Mouse (Mus musculus): Measurements from ENCODE around the gene Mri1. TPM values are rescaled to one million over a fixed set of nuclear protein-coding genes. Genes with fewer than 3 reads are reported as not detected.

Gene Mri1
- polyA plus RNA-seq, 1 experiment from 2014 or later = 73.7 TPM

DNA sequence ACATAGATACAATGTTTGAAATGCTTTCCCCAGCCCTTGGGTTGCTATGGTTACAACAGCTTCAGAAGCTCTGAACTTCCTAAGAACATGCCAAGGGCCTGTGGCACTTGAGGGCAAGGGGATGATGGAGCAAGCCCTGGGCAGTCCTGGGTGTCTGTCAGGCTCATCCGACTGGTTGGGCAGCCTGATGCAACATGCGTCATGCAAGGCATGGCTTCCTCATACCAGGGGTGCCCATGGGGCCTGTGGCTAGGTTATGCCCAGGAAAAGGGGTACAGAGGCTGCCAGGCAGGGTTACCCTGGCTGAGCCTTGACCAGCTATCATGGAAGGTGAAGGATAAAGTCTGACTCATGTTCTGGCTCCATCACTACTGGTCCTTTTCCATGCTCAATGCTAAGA is 24.1 kb downstream of the Mri1 start:
- H3K27ac ChIP-seq (ENCODE audit: low read length) = no peak overlapping the region
- ATAC-seq (ENCODE audit: insufficient number of reproducible peaks, insufficient read depth, low FRiP score, low read depth) = no peak
- no peaks in the 10 kb centered on the region for H3K27me3 ChIP-seq (ENCODE audit: control insufficient read depth, insufficient read depth, low read length)
- no peak overlapping the region for H3K9ac ChIP-seq (replicated peaks; ENCODE audit: low read depth, low read length)
- H3K4me3 ChIP-seq (ENCODE audit: low read depth, low read length) = no peak overlapping the region
- H3K36me3 ChIP-seq (ENCODE audit: control insufficient read depth, insufficient read depth, low read length) = peaks cover 27% of the 10 kb centered on the region
- H3K4me2 ChIP-seq (replicated peaks; ENCODE audit: low read depth, low read length) = no peak overlapping the region
- no peaks in the 10 kb centered on the region for H3K9me3 ChIP-seq (ENCODE audit: control insufficient read depth, low read depth, low read length)
- 85% methylated on average over 2 of the region's 2 CpGs for WGBS
- peaks cover 16% of the 10 kb centered on the region; the same call in 1 of the 2 replicates for H3K4me1 ChIP-seq (ENCODE audit: control insufficient read depth, insufficient read depth, low read length)

DNA sequence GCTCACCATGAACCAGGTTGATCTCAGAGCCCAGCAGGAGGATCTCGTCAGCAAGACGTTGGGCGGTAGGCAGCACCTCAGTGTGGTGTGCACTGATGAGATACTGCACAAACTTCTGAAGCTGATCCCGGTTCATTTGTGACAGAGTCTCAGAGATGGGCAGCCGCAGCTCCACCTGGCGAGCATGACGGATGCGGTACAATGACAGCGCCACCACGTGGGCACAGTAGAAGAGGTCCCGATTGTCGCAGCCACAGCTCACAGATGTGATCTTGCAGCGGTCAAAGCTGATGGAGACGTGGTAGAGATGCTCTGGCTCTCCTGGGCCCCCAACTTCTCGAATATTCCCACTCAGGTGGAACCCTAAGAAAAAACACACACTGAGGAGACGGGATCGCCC is 26.4 kb downstream of the Mri1 start:
- Histone ChIP-seq H3K9ac (replicated peaks; ENCODE audit: low read depth, low read length) (no peak overlapping the region), H3K9me3 (ENCODE audit: control insufficient read depth, low read depth, low read length) (no peaks in the 10 kb centered on the region), H3K4me2 (replicated peaks; ENCODE audit: low read depth, low read length) (no peak overlapping the region), H3K27ac (ENCODE audit: low read length) (no peak overlapping the region), H3K4me3 (ENCODE audit: low read depth, low read length) (no peak overlapping the region), H3K4me1 (ENCODE audit: control insufficient read depth, insufficient read depth, low read length) (peaks cover 5% of the 10 kb centered on the region; the same call in 1 of the 2 replicates), H3K27me3 (ENCODE audit: control insufficient read depth, insufficient read depth, low read length) (no peaks in the 10 kb centered on the region), H3K36me3 (ENCODE audit: control insufficient read depth, insufficient read depth, low read length) (peaks cover 50% of the 10 kb centered on the region)
- ATAC-seq (ENCODE audit: insufficient number of reproducible peaks, insufficient read depth, low FRiP score, low read depth) = no peak
- 84% methylated on average over 17 of the region's 17 CpGs for WGBS

DNA sequence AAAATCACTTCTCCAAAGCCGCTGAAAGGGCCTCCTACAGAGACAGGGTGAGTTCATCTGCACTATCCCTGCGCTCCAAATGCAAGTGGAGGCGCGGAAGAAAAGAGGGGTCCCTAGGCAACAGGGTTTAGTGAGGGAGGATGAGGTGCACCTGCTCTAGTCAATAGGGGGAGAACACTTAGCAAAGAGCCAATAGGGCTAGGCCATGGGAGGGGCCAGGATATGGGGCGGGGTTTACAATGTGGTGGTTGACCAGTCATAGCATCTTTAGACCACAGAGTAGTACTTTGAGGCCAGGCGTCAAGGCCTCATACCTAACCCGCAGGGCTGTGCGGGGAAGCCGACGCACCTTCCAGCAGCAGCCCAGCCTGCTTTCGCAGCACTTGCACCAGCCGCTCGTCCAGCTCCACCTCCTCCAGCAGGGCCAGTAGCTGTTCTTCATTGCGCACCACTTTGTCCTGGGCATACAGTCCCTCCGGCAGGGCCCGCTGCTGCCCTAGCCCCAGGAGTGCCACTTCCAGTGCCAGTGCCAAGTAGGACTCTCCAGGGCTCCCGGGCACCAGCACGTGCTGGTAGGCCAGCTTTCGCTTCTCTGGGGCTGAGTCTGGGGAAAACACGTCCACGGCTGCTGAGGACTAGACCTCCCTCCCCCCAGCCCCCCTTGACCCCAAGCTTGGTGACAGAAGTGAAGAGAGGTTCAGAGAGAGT is 33.6 kb downstream of the Mri1 start:
- Histone ChIP-seq H3K36me3 (ENCODE audit: control insufficient read depth, insufficient read depth, low read length) (peaks cover 83% of the 10 kb centered on the region), H3K9me3 (ENCODE audit: control insufficient read depth, low read depth, low read length) (no peaks in the 10 kb centered on the region), H3K4me2 (replicated peaks; ENCODE audit: low read depth, low read length) (no peak overlapping the region), H3K27ac (ENCODE audit: low read length) (no peak overlapping the region), H3K4me1 (ENCODE audit: control insufficient read depth, insufficient read depth, low read length) (no peaks in the 10 kb centered on the region), H3K4me3 (ENCODE audit: low read depth, low read length) (no peak overlapping the region), H3K9ac (replicated peaks; ENCODE audit: low read depth, low read length) (no peak overlapping the region), H3K27me3 (ENCODE audit: control insufficient read depth, insufficient read depth, low read length) (no peaks in the 10 kb centered on the region)
- WGBS = 85% methylated on average over 21 of the region's 21 CpGs
- ATAC-seq (ENCODE audit: insufficient number of reproducible peaks, insufficient read depth, low FRiP score, low read depth) = no peak

DNA sequence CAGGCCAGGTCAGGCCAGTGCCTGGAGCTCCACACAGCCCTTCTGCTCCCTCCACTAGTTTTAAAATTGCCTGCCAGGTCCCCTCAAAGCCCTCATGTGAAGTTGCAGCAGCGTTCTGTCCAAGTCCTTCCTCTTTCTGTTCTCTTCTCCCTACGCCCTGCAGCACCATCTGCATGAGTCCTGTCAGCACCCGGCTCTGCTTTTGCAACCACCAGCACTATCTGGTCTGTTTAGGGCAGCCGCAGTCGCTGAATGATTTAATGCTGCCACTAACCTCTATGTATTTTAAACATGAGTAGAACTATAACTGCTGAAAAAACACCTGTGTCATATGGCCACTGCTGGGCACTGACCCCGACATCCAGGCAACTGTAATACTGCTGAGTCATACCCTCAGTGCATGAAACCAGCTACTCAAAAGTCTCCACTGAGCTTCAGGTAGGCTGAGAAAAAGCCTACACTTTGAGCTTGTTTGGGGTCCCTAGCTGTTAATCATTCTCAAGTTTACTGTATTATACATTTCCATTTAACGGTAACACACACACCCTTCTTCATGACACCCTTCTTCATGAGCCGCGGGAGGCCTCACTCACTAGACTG is 34.5 kb downstream of the Mri1 start:
- WGBS = 91% methylated on average over 9 of the region's 9 CpGs
- no peak overlapping the region for H3K27ac ChIP-seq (ENCODE audit: low read length)
- no peaks in the 10 kb centered on the region for H3K9me3 ChIP-seq (ENCODE audit: control insufficient read depth, low read depth, low read length)
- H3K4me3 ChIP-seq (ENCODE audit: low read depth, low read length) = no peak overlapping the region
- ATAC-seq (ENCODE audit: insufficient number of reproducible peaks, insufficient read depth, low FRiP score, low read depth) = no peak
- no peaks in the 10 kb centered on the region for H3K4me1 ChIP-seq (ENCODE audit: control insufficient read depth, insufficient read depth, low read length)
- H3K9ac ChIP-seq (replicated peaks; ENCODE audit: low read depth, low read length) = no peak overlapping the region
- H3K27me3 ChIP-seq (ENCODE audit: control insufficient read depth, insufficient read depth, low read length) = no peaks in the 10 kb centered on the region
- peaks cover 83% of the 10 kb centered on the region for H3K36me3 ChIP-seq (ENCODE audit: control insufficient read depth, insufficient read depth, low read length)
- no peak overlapping the region for H3K4me2 ChIP-seq (replicated peaks; ENCODE audit: low read depth, low read length)

DNA sequence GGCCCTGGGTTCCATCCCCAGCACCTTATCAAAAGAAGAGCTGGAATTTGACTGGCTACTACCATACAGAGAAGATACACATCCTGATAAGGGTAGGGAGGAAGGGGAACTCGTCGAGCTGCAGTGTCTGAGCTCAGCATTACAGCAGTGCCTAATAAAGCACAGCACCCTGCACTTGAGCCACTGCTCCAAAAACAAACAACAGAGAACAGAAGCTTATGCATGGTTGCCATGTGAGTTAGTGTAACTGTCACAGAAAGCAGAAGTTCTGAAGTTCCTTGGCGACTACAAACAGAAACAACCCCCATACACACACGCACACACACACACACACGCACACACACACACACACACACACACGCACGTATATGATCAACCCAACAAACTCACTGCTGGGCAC is 37.0 kb downstream of the Mri1 start:
- Histone ChIP-seq H3K9ac (replicated peaks; ENCODE audit: low read depth, low read length) (no peak overlapping the region), H3K4me2 (replicated peaks; ENCODE audit: low read depth, low read length) (no peak overlapping the region), H3K36me3 (ENCODE audit: control insufficient read depth, insufficient read depth, low read length) (peaks cover 80% of the 10 kb centered on the region), H3K9me3 (ENCODE audit: control insufficient read depth, low read depth, low read length) (no peaks in the 10 kb centered on the region), H3K4me1 (ENCODE audit: control insufficient read depth, insufficient read depth, low read length) (no peaks in the 10 kb centered on the region), H3K27ac (ENCODE audit: low read length) (no peak overlapping the region), H3K27me3 (ENCODE audit: control insufficient read depth, insufficient read depth, low read length) (no peaks in the 10 kb centered on the region), H3K4me3 (ENCODE audit: low read depth, low read length) (no peak overlapping the region)
- 83% methylated on average over 7 of the region's 7 CpGs for WGBS
- ATAC-seq (ENCODE audit: insufficient number of reproducible peaks, insufficient read depth, low FRiP score, low read depth) = no peak

DNA sequence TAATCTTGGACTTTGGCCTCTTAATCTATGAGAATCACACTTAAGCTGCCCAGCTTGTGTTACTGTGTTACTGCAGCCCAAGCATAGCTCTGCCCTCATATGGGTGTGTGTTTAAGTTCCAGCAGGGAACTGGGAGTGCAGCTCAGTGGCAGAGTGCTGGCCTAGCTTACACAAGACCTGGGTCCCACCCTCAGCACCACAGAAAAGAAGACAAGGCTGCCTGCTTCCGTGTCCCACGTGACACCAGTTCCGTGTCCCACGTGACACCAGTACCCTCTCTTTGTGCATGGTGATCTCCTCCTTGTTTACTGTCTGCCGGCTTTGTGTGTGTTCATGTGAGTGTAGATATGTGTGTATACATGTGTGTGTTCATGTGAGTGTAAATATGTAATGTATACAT is 39.0 kb downstream of the Mri1 start:
- WGBS = 90% methylated on average over 5 of the region's 5 CpGs
- H3K4me1 ChIP-seq (ENCODE audit: control insufficient read depth, insufficient read depth, low read length) = no peaks in the 10 kb centered on the region
- no peak overlapping the region for H3K4me2 ChIP-seq (replicated peaks; ENCODE audit: low read depth, low read length)
- ATAC-seq (ENCODE audit: insufficient number of reproducible peaks, insufficient read depth, low FRiP score, low read depth) = no peak
- no peaks in the 10 kb centered on the region for H3K27me3 ChIP-seq (ENCODE audit: control insufficient read depth, insufficient read depth, low read length)
- H3K9me3 ChIP-seq (ENCODE audit: control insufficient read depth, low read depth, low read length) = no peaks in the 10 kb centered on the region
- H3K4me3 ChIP-seq (ENCODE audit: low read depth, low read length) = no peak overlapping the region
- H3K36me3 ChIP-seq (ENCODE audit: control insufficient read depth, insufficient read depth, low read length) = peaks cover 73% of the 10 kb centered on the region
- no peak overlapping the region for H3K9ac ChIP-seq (replicated peaks; ENCODE audit: low read depth, low read length)
- H3K27ac ChIP-seq (ENCODE audit: low read length) = no peak overlapping the region

DNA sequence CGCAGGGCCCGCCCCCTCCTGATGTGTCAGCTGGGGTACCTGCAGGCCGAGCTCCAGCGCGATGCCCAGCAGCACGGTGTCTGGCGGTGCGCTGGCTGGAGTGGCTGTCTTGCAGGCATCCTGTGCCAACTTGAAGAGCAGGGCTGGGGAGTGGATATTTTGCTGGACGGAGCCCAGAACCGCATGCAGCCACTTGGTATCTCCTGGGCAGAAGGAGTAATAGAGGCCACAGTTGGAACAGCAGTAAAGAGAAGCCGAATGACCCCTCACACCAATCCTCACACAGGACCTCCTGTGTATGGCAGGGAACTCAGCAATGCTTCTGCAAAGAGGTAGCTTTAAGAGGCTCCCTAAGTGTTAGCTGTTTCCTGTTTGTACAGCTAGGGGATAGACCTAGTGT is 39.9 kb downstream of the Mri1 start:
- H3K9me3 ChIP-seq (ENCODE audit: control insufficient read depth, low read depth, low read length) = no peaks in the 10 kb centered on the region
- ATAC-seq (ENCODE audit: insufficient number of reproducible peaks, insufficient read depth, low FRiP score, low read depth) = no peak
- no peaks in the 10 kb centered on the region for H3K4me1 ChIP-seq (ENCODE audit: control insufficient read depth, insufficient read depth, low read length)
- H3K4me3 ChIP-seq (ENCODE audit: low read depth, low read length) = no peak overlapping the region
- H3K27ac ChIP-seq (ENCODE audit: low read length) = no peak overlapping the region
- H3K27me3 ChIP-seq (ENCODE audit: control insufficient read depth, insufficient read depth, low read length) = no peaks in the 10 kb centered on the region
- peaks cover 73% of the 10 kb centered on the region for H3K36me3 ChIP-seq (ENCODE audit: control insufficient read depth, insufficient read depth, low read length)
- H3K9ac ChIP-seq (replicated peaks; ENCODE audit: low read depth, low read length) = no peak overlapping the region
- no peak overlapping the region for H3K4me2 ChIP-seq (replicated peaks; ENCODE audit: low read depth, low read length)
- WGBS = 94% methylated on average over 11 of the region's 11 CpGs

DNA sequence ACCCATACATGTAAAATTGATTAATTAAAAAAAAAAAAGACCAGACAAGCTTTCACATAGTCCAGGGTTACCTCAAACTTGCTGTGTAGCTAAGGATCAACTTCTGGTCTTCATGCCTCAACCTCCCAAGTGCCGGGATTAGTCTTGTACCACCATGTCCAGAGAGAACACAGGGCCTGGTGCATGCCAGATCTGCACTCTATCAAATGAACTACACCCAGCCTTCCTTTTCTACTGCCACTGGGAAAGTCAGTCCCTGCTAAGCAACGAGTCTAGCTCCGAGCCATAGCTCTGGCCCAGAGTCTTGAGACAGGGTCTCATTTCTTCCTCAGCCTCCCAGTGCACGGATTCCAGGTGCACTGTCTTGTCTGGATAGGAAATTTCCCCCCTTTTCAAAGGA is 43.8 kb downstream of the Mri1 start:
- no peak overlapping the region for H3K9ac ChIP-seq (replicated peaks; ENCODE audit: low read depth, low read length)
- peaks cover 77% of the 10 kb centered on the region for H3K36me3 ChIP-seq (ENCODE audit: control insufficient read depth, insufficient read depth, low read length)
- H3K27ac ChIP-seq (ENCODE audit: low read length) = no peak overlapping the region

More for the DNA sequence above, 43.8 kb downstream of the Mri1 start:
- H3K4me2 ChIP-seq (replicated peaks; ENCODE audit: low read depth, low read length) = no peak overlapping the region
- H3K4me3 ChIP-seq (ENCODE audit: low read depth, low read length) = no peak overlapping the region
- no peaks in the 10 kb centered on the region for H3K27me3 ChIP-seq (ENCODE audit: control insufficient read depth, insufficient read depth, low read length)
- no peaks in the 10 kb centered on the region for H3K9me3 ChIP-seq (ENCODE audit: control insufficient read depth, low read depth, low read length)
- ATAC-seq (ENCODE audit: insufficient number of reproducible peaks, insufficient read depth, low FRiP score, low read depth) = no peak
- peaks cover under 1% of the 10 kb centered on the region; the same call in 1 of the 2 replicates for H3K4me1 ChIP-seq (ENCODE audit: control insufficient read depth, insufficient read depth, low read length)
- WGBS = 88% methylated on average over 4 of the region's 4 CpGs
